Mouse (Mus musculus) hindlimb bud, embryonic 11.5 days (tissue): ENCODE measurements at regions not wholly inside any gene's neighbourhood (a gene's known extent, or its start where the extent isn't known, plus 50 kb on each side); places are given as distances from the start of the nearest gene placed in this dataset.
A peak's percentile ranks its signal among the peaks of the same experiment; 100 is the strongest.

ENCODE experiments used
- DNase-seq: peaks from one replicate; pipeline ENCODE4 v3.0.0-alpha.2; 2012; ENCODE audit warnings: low read depth, low spot score; ENCODE audit errors: extremely low spot score

- no peak for DNase-seq
Measured at GRCm38 (mm10) chr6:108910330-108910729, 81.9 kb downstream of the Edem1 start.

- no peak for DNase-seq
Measured at GRCm38 (mm10) chr6:108912539-108912938, 84.1 kb downstream of the Edem1 start.

- DNase-seq = no peak
Measured at GRCm38 (mm10) chr6:108919372-108919913, 91.0 kb downstream of the Edem1 start.

GRCm38 (mm10) chr6:108921181-108921580, 92.7 kb downstream of the Edem1 start:
- DNase-seq = no peak

- DNase-seq = no peak
Measured at GRCm38 (mm10) chr6:108922564-108922963, 94.1 kb downstream of the Edem1 start.

GRCm38 (mm10) chr6:108928981-108929380, 100.5 kb downstream of the Edem1 start:
- no peak for DNase-seq

GRCm38 (mm10) chr6:108938646-108939045, 110.2 kb downstream of the Edem1 start:
- DNase-seq = no peak

- no peak for DNase-seq
Measured at GRCm38 (mm10) chr6:108942288-108942687, 113.8 kb downstream of the Edem1 start.

- no peak for DNase-seq
Measured at GRCm38 (mm10) chr6:108952389-108952788, 123.9 kb downstream of the Edem1 start.

GRCm38 (mm10) chr6:108962810-108963209, 134.4 kb downstream of the Edem1 start:
- DNase-seq = no peak

- peak; percentile 14 for DNase-seq
Measured at GRCm38 (mm10) chr6:108963295-108963694, 134.9 kb downstream of the Edem1 start.

GRCm38 (mm10) chr6:108969477-108970176, 141.2 kb downstream of the Edem1 start:
- no peak for DNase-seq

GRCm38 (mm10) chr6:108971415-108972089, 143.1 kb downstream of the Edem1 start:
- no peak for DNase-seq

GRCm38 (mm10) chr6:108973701-108974100, 145.3 kb downstream of the Edem1 start:
- no peak for DNase-seq

- DNase-seq = no peak
Measured at GRCm38 (mm10) chr6:108989506-108989905, 161.1 kb downstream of the Edem1 start.

GRCm38 (mm10) chr6:108993743-108994142, 165.3 kb downstream of the Edem1 start:
- DNase-seq = no peak

GRCm38 (mm10) chr6:109004443-109004842, 176.0 kb downstream of the Edem1 start:
- DNase-seq = no peak

GRCm38 (mm10) chr6:109009364-109009763, 180.9 kb downstream of the Edem1 start:
- no peak for DNase-seq

- DNase-seq = no peak
Measured at GRCm38 (mm10) chr6:109009793-109010192, 181.4 kb downstream of the Edem1 start.

GRCm38 (mm10) chr6:109019731-109020130, 191.3 kb downstream of the Edem1 start:
- no peak for DNase-seq
